Mouse (Mus musculus): ENCODE results near the gene Tigd2.

Gene Tigd2

GRCm38 (mm10) chr6:59250536-59250935 lies 41.9 kb downstream of the Tigd2 start:
- in situ Hi-C loops (cut with MseI, MboI), result loop anchor here in 1 of 2 experiments (10.0 kb wide), 1 partner anchor 234 kb away; no protein-coding TSS in a partner anchor

- in situ Hi-C loops (cut with MseI, MboI), result loop anchor here in 1 of 2 experiments (10.0 kb wide), 1 partner anchor 229 kb away; no protein-coding TSS in a partner anchor
Measured at GRCm38 (mm10) chr6:59255909-59256308, 47.2 kb downstream of the Tigd2 start.
